In the genomic region with DNA sequence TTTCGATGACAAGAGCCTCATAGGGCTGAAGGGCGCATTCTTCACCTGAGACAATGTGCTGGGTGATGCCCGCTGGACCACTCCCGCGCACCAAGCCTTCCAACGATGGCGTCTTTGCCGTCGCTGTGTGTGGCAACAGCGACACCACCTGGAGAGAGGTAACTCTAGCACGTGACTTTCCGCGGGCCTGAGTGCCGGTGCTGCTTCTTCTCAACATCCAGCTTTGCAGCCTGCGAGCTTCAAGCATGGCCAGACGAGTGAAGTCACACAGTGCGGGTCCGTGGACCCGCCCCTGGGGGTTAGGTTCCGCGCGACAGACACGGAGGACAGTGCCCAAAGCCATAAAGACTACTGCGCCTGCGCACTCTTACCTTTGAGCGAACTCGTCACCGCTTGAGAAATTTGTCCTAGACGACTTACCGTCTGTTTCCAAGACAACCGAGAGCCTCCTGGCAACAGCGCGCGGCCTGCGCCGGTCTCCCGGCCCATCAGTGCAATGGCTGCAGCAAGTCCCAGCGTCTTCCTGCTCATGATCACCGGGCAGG, we compare ENCODE assay signal across 7 mouse cellular contexts. TPM values are rescaled to one million over a fixed set of nuclear protein-coding genes. Genes with fewer than 3 reads are reported as not detected.
DNase-seq lines count a peak whose midpoint lies in the region; ATAC-seq lines count a peak whose summit lies in the region.

A gene (plus strand): TSS at position 432 of the 545 bp plus-strand sequence.

- peaks cover 5% of the 10 kb centered on the region; the same call in 1 of the 2 replicates for H3K4me1 ChIP-seq in intestine, embryonic 16.5 days (ENCODE audit: control insufficient read depth, insufficient read depth, low read length)
- H3K4me1 ChIP-seq in midbrain, embryonic 11.5 days (ENCODE audit: control insufficient read depth, insufficient read depth, low read length) = peaks cover 7% of the 10 kb centered on the region

- peak within 1 kb of the TSS; percentile 70; the same call in 1 of the 2 replicates for H3K27ac ChIP-seq in intestine, embryonic 16.5 days (ENCODE audit: low read length)
- H3K27ac ChIP-seq in midbrain, embryonic 11.5 days (ENCODE audit: low read depth, low read length) = no peak within 1 kb of the TSS

- DNase-seq in adrenal gland, adult 8-10 months = peak; percentile 93
- peak; percentile 96 for DNase-seq in embryo, embryonic 9.5 days (ENCODE audit: extremely low spot score)
- peak; percentile 86 to 94 for DNase-seq in gastrocnemius, postnatal 4 days (ENCODE audit: low spot score in 2 of 2)
- peak; percentile 97 to 98 for DNase-seq in left cerebral cortex, postnatal 36 days (ENCODE audit: low spot score in 2 of 2)
- peak; percentile 99 for DNase-seq in midbrain, embryonic 11.5 days (ENCODE audit: low spot score, missing footprints)
- peak; percentile 96 for DNase-seq in skeletal muscle tissue, adult 2 months (ENCODE audit: low read depth, low spot score)

- under 1% methylated on average over 39 of the region's 39 CpGs for WGBS in intestine, embryonic 16.5 days
- under 1% methylated on average over 39 of the region's 39 CpGs for WGBS in midbrain, embryonic 11.5 days

- H3K36me3 ChIP-seq in intestine, embryonic 16.5 days (ENCODE audit: control insufficient read depth, insufficient read depth, low read length) = no peaks in the 10 kb centered on the region
- H3K36me3 ChIP-seq in midbrain, embryonic 11.5 days (ENCODE audit: control insufficient read depth, insufficient read depth, low read length) = no peaks in the 10 kb centered on the region

- peak within 1 kb of the TSS; percentile 69 for H3K4me2 ChIP-seq in intestine, embryonic 16.5 days (ENCODE audit: low read depth, low read length)
- H3K4me2 ChIP-seq in midbrain, embryonic 11.5 days = peak within 1 kb of the TSS; percentile 71

- peak; percentile 94 for ATAC-seq in intestine, embryonic 16.5 days
- ATAC-seq in midbrain, embryonic 11.5 days (ENCODE audit: low FRiP score) = peak; percentile 95

- peak within 1 kb of the TSS; percentile 76 for H3K9ac ChIP-seq in intestine, embryonic 16.5 days (ENCODE audit: low read depth, low read length)
- peak within 1 kb of the TSS; percentile 78 for H3K9ac ChIP-seq in midbrain, embryonic 11.5 days (ENCODE audit: low read length)

- intact Hi-C loops in left cerebral cortex, postnatal 36 days (cut with DNase I) = loop anchor here (2.0 to 10.0 kb wide), 3 partner anchors 73 to 330 kb away; a partner anchor contains a TSS

- H3K27me3 ChIP-seq in intestine, embryonic 16.5 days (replicated peaks; ENCODE audit: control insufficient read depth, insufficient read depth, low read length) = no peaks in the 10 kb centered on the region
- H3K27me3 ChIP-seq in midbrain, embryonic 11.5 days (ENCODE audit: control insufficient read depth, insufficient read depth, low read length) = no peaks in the 10 kb centered on the region

- no peaks in the 10 kb centered on the region for H3K9me3 ChIP-seq in intestine, embryonic 16.5 days (ENCODE audit: control insufficient read depth, low read length)
- no peaks in the 10 kb centered on the region for H3K9me3 ChIP-seq in midbrain, embryonic 11.5 days (ENCODE audit: control insufficient read depth, low read length)

- H3K4me3 ChIP-seq in intestine, embryonic 16.5 days (ENCODE audit: low read length) = peak within 1 kb of the TSS; percentile 50
- peak within 1 kb of the TSS; percentile 47 for H3K4me3 ChIP-seq in midbrain, embryonic 11.5 days (ENCODE audit: low read depth, low read length)

RNA-seq across cellular contexts. Expression of the gene that starts here (rescaled TPM):
- total RNA-seq in adrenal gland, adult 8-10 months (2022) = 10 to 100 TPM; 16.5 to 31.6 (median 25.2) TPM
- 10 to 100 TPM in 1 of 2 experiments, 1 to 10 TPM in 1; 8.1 to 11.4 TPM for total RNA-seq in gastrocnemius, postnatal 4 days (2021)
- 18.9 and 19.2 TPM in 2 replicates for polyA plus RNA-seq in intestine, embryonic 16.5 days (2015; fragmentation: Nextera tagmentation; extraction: Ambion mirVana)
- 10 to 100 TPM; 40.3 to 44.4 TPM for total RNA-seq in left cerebral cortex, postnatal 36 days (2021)
- 35.1 and 39.6 TPM in 2 replicates for polyA plus RNA-seq in midbrain, embryonic 11.5 days (2014; fragmentation: Nextera tagmentation; extraction: Ambion mirVana)
